Mouse (Mus musculus) CH12.LX (cell line): Measurements from ENCODE around the gene Atrip. TPM values are rescaled to one million over a fixed set of nuclear protein-coding genes. Genes with fewer than 3 reads are reported as not detected.

Experiments
- DNase-seq: peaks from one replicate; pipeline ENCODE4 v3.0.0-alpha.2; 2013; ENCODE audit errors: extremely low read depth
- H3K27ac ChIP-seq: 2 replicates; pipeline ENCODE4 v1.5.1; 2012; ENCODE audit warnings: low read depth, mild to moderate bottlenecking, control low read depth, moderate library complexity; ENCODE audit not compliant: insufficient read depth
- H3K27me3 ChIP-seq: replicated peaks from 2 replicates; pipeline ENCODE3; 2012; ENCODE audit warnings: inconsistent platforms
- H3K36me3 ChIP-seq, 2 experiments: replicated peaks in 1 of 2; 2 replicates each; pipeline versions ENCODE3 to v1.6.1; 2012; ENCODE audit warnings: inconsistent platforms in 1 of 2, low read length in 1 of 2, mild to moderate bottlenecking in 1 of 2, mixed read lengths in 1 of 2, moderate library complexity in 1 of 2; ENCODE audit not compliant: control insufficient read depth in 1 of 2, insufficient read depth in 1 of 2
- H3K4me1 ChIP-seq, 2 experiments: 2 replicates each; pipeline ENCODE4 v1.6.1; 2012; ENCODE audit warnings: inconsistent platforms in 1 of 2, moderate library complexity in 1 of 2; ENCODE audit not compliant: insufficient read depth in 2 of 2, control insufficient read depth in 1 of 2
- H3K4me2 ChIP-seq: 2 replicates; pipeline ENCODE4 v1.6.1; 2012; ENCODE audit warnings: low read depth, mild to moderate bottlenecking, control low read depth; ENCODE audit not compliant: poor library complexity, insufficient read depth, severe bottlenecking
- H3K4me3 ChIP-seq, 3 experiments: fragments of 150-350 bp in 1 of 3; sonication (generic) in 1 of 3; replicated peaks in 1 of 3; 2 replicates each; pipeline versions ENCODE3 to v1.5.1; 2011 to 2012; ENCODE audit warnings: low read depth in 2 of 3, low read length in 2 of 3, mild to moderate bottlenecking in 2 of 3, moderate library complexity in 2 of 3, control low read depth in 1 of 3, improper control_type of control experiment in 1 of 3, inconsistent platforms in 1 of 3, mixed read lengths in 1 of 3; ENCODE audit not compliant: poor library complexity in 1 of 3
- H3K79me2 ChIP-seq: replicated peaks from 2 replicates; pipeline ENCODE4 v1.6.1; 2012; ENCODE audit warnings: mild to moderate bottlenecking, moderate library complexity; ENCODE audit not compliant: control insufficient read depth, poor library complexity, insufficient read depth, severe bottlenecking; ENCODE audit errors: extremely low read depth
- H3K9ac ChIP-seq: 2 replicates; pipeline ENCODE4 v1.6.1; 2012; ENCODE audit warnings: low read depth, mild to moderate bottlenecking, control low read depth, moderate library complexity; ENCODE audit not compliant: insufficient read depth
- H3K9me3 ChIP-seq: replicated peaks from 2 replicates; pipeline ENCODE3; 2012; ENCODE audit warnings: low read length, inconsistent platforms, mixed read lengths
- CTCF ChIP-seq, 2 experiments: IDR thresholded peaks in 1 of 2; conservative IDR thresholded peaks in 1 of 2; 2 replicates each; pipeline ENCODE4 v1.5.1; 2011 to 2012; ENCODE audit warnings: low read depth in 2 of 2, low read length in 2 of 2, improper control_type of control experiment in 1 of 2, inconsistent platforms in 1 of 2, mild to moderate bottlenecking in 1 of 2, moderate library complexity in 1 of 2
- GABPA ChIP-seq: IDR thresholded peaks from 2 replicates; pipeline ENCODE4 v1.6.1; 2012; ENCODE audit warnings: low read depth, low read length, improper control_type of control experiment, inconsistent platforms; ENCODE audit not compliant: insufficient replicate concordance
- JUN ChIP-seq: IDR thresholded peaks from 2 replicates; pipeline ENCODE4 v1.6.1; 2011; ENCODE audit warnings: low read depth, mild to moderate bottlenecking, low read length, improper control_type of control experiment, moderate library complexity; ENCODE audit not compliant: insufficient read depth
- JUND ChIP-seq: conservative IDR thresholded peaks from 2 replicates; pipeline ENCODE4 v1.6.1; 2011; ENCODE audit warnings: low read depth, low read length, improper control_type of control experiment
- KAT2A ChIP-seq: IDR thresholded peaks from 2 replicates; pipeline ENCODE4 v1.6.1; 2012; ENCODE audit warnings: low read length, improper control_type of control experiment, inconsistent platforms; ENCODE audit not compliant: insufficient replicate concordance
- MAFK ChIP-seq: IDR thresholded peaks from 2 replicates; pipeline ENCODE4 v1.6.1; 2011; ENCODE audit warnings: low read length, improper control_type of control experiment; ENCODE audit not compliant: insufficient replicate concordance
- MAX ChIP-seq: IDR thresholded peaks from 2 replicates; pipeline ENCODE4 v1.6.1; 2011; ENCODE audit warnings: low read length, improper control_type of control experiment
- MYC ChIP-seq: IDR thresholded peaks from 2 replicates; pipeline ENCODE4 v1.6.1; 2011; ENCODE audit warnings: low read depth, mild to moderate bottlenecking, improper control_type of control experiment, low read length
- NELFE ChIP-seq: IDR thresholded peaks from 2 replicates; pipeline ENCODE4 v1.6.1; 2011; ENCODE audit warnings: low read depth, low read length, improper control_type of control experiment
- NRF1 ChIP-seq: IDR thresholded peaks from 2 replicates; pipeline ENCODE4 v1.6.1; 2014; ENCODE audit warnings: low read depth, mild to moderate bottlenecking, inconsistent platforms, low read length, improper control_type of control experiment, moderate library complexity
- PAX5 ChIP-seq: IDR thresholded peaks from 2 replicates; pipeline ENCODE4 v1.6.1; 2012; ENCODE audit warnings: low read length, inconsistent platforms, mixed read lengths
- POLR2A ChIP-seq: IDR thresholded peaks from 2 replicates; pipeline ENCODE4 v1.6.1; 2011; ENCODE audit warnings: low read depth, mild to moderate bottlenecking, improper control_type of control experiment, low read length
- POLR2AphosphoS2 ChIP-seq: IDR thresholded peaks from 2 replicates; pipeline ENCODE4 v1.6.1; 2011; ENCODE audit warnings: low read depth, low read length, improper control_type of control experiment
- RAD21 ChIP-seq: IDR thresholded peaks from 2 replicates; pipeline ENCODE4 v1.6.1; 2011; ENCODE audit warnings: low read depth, mild to moderate bottlenecking, low read length, improper control_type of control experiment, moderate library complexity
- SMC3 ChIP-seq: IDR thresholded peaks from 2 replicates; pipeline ENCODE4 v1.6.1; 2011; ENCODE audit warnings: low read depth, low read length, improper control_type of control experiment
- TBP ChIP-seq: conservative IDR thresholded peaks from 2 replicates; pipeline ENCODE4 v1.6.1; 2011; ENCODE audit warnings: low read depth, low read length, improper control_type of control experiment
- TCF12 ChIP-seq: IDR thresholded peaks from 2 replicates; pipeline ENCODE4 v1.6.1; 2014; ENCODE audit warnings: low read depth, mild to moderate bottlenecking, inconsistent platforms, low read length, improper control_type of control experiment
- USF1 ChIP-seq: IDR thresholded peaks from 2 replicates; pipeline ENCODE4 v1.6.1; 2014; ENCODE audit warnings: low read depth, mild to moderate bottlenecking, inconsistent platforms, low read length, improper control_type of control experiment
- USF2 ChIP-seq: conservative IDR thresholded peaks from 2 replicates; pipeline ENCODE4 v1.6.1; 2011; ENCODE audit warnings: low read depth, low read length, improper control_type of control experiment
- ZC3H11A ChIP-seq: IDR thresholded peaks from 2 replicates; pipeline ENCODE4 v1.6.1; 2012; ENCODE audit warnings: low read depth, mild to moderate bottlenecking, inconsistent platforms, low read length, improper control_type of control experiment
- dilution Hi-C: fragments of 300-500 bp; cut with MboI; formaldehyde crosslinking; loops from 2 replicates; pipeline ENCODE4 v1.14.3; 2020; ENCODE audit warnings: low sequenced_read_pairs; ENCODE audit not compliant: extremely low pct_unique_long_range_greater_than_20kb, extremely low pct_ligation_motif_present
- in situ Hi-C: fragments of 300-500 bp; cut with MboI; formaldehyde crosslinking; loops from 3 replicates; pipeline ENCODE4 v1.14.3; 2019; ENCODE audit warnings: low sequenced_read_pairs, low pct_ligation_motif_present, low pct_unique_long_range_greater_than_20kb, mixed read lengths
- polyA plus RNA-seq: library from polyadenylated mRNA; unstranded; fragments of >175 nt; gene quantifications from 2 replicates; pipeline ENCODE4 v1.2.1, GENCODE M21; 2012; ENCODE audit warnings: low read depth; ENCODE audit not compliant: insufficient read length
- total RNA-seq, 2 experiments: library from RNA; depleted of rRNA; stranded (reverse); fragments of 300-350 nt in 1 of 2; fragments of >200 nt in 1 of 2; gene quantifications; 2 replicates each; pipeline ENCODE4 v1.2.3; 2012 to 2014

Atrip gene
- total and polyA plus RNA-seq, 3 experiments = 17.6 to 24.1 (median 18.0) TPM

- H3K27ac ChIP-seq = no peak overlapping the region
These were observed 23.9 kb upstream of the Atrip start for GRCm38 (mm10) chr9:109097831-109098230.

GRCm38 (mm10) chr9:109097291-109097690 is 23.4 kb upstream of the Atrip start:
- H3K27ac ChIP-seq = no peak overlapping the region

More at GRCm38 (mm10) chr9:109097831-109098230, 23.9 kb upstream of the Atrip start:
- H3K79me2 ChIP-seq = no peaks in the 10 kb centered on the region
- no peak overlapping the region for H3K4me2 ChIP-seq
- H3K9me3 ChIP-seq = no peaks in the 10 kb centered on the region
- TF ChIP-seq JUND (no peak), NELFE (no peak), POLR2AphosphoS2 (no peak), JUN (no peak), POLR2A (no peak), TCF12 (no peak), SMC3 (no peak), NRF1 (no peak), TBP (no peak), PAX5 (no peak), RAD21 (no peak), MYC (no peak), ZC3H11A (no peak), USF2 (no peak), KAT2A (no peak), GABPA (no peak)
- H3K4me3 ChIP-seq = no peak overlapping the region
- peaks cover 82% of the 10 kb centered on the region for H3K27me3 ChIP-seq
- H3K4me1 ChIP-seq = peaks cover 4 to 9% of the 10 kb centered on the region in 2 experiments; a peak in 2 of 4 replicates
- dilution Hi-C loops (no loop called here), in situ Hi-C loops (no loop called here)
- DNase-seq = no peak
- H3K9ac ChIP-seq = no peak overlapping the region
- H3K36me3 ChIP-seq = peaks cover under 1 to 5% of the 10 kb centered on the region in 2 experiments

More at GRCm38 (mm10) chr9:109097291-109097690, 23.4 kb upstream of the Atrip start:
- Histone ChIP-seq H3K9ac (no peak overlapping the region), H3K4me1 (peaks cover 4 to 9% of the 10 kb centered on the region in 2 experiments; a peak in 2 of 4 replicates), H3K36me3 (peaks cover 3 to 9% of the 10 kb centered on the region in 2 experiments), H3K9me3 (no peaks in the 10 kb centered on the region), H3K4me2 (no peak overlapping the region), H3K27me3 (peaks cover 77% of the 10 kb centered on the region), H3K79me2 (no peaks in the 10 kb centered on the region), H3K4me3 (no peak overlapping the region)
- in situ Hi-C loops (no loop called here), dilution Hi-C loops (no loop called here)
- TF ChIP-seq POLR2AphosphoS2 = no peak
- no peak for TF ChIP-seq MYC
- no peak for TF ChIP-seq PAX5
- no peak for TF ChIP-seq USF1
- TF ChIP-seq JUN = no peak
- TF ChIP-seq GABPA = no peak
- TF ChIP-seq CTCF (conservative IDR thresholded peaks at IDR 0.05 in 1 of 2, IDR thresholded peaks at IDR 0.05 in 1 of 2; ENCODE audit: low read depth in 2 of 2, low read length in 2 of 2) = no peak
- no peak for TF ChIP-seq MAFK
- no peak for TF ChIP-seq RAD21
- no peak for TF ChIP-seq MAX
- no peak for TF ChIP-seq TBP
- no peak for DNase-seq
